Mouse (Mus musculus): ENCODE data around the gene Cyp2d10. TPM values are rescaled to one million over a fixed set of nuclear protein-coding genes. Genes with fewer than 3 reads are reported as not detected.

Cyp2d10 gene
- polyA plus RNA-seq, 1 experiment from 2014 or later: 2.6 TPM

DNA sequence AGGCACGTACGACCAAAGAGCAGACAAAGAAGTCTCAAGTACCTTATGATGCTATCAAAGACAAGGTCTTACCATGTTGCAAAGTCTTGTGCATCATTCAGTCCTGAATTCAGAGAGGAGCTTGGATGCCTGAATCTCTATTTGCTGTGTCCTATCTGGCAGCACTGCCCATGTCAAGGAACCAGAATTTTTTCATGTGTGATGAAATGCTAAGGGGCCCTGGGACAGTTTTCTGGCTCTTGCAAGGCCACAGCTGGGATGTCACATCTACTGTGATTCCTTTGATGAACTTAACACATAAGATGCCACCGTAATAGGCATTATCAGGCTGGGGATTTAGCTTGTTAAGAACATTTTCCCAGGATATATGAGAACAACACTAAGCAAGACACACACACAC lies 28.0 kb upstream of the Cyp2d10 start:
- H3K36me3 ChIP-seq (ENCODE audit: control insufficient read depth, insufficient read depth, low read length): no peaks in the 10 kb centered on the region
- H3K9ac ChIP-seq (ENCODE audit: low read length): no peak overlapping the region
- no peaks in the 10 kb centered on the region; the same call in 1 of the 2 replicates for H3K4me1 ChIP-seq (ENCODE audit: control insufficient read depth, insufficient read depth, low read length)
- WGBS: 74% methylated on average over 3 of the region's 3 CpGs
- H3K27ac ChIP-seq (ENCODE audit: low read length): no peak overlapping the region
- no peak for ATAC-seq (ENCODE audit: insufficient read depth, low FRiP score)
- no peak overlapping the region for H3K4me2 ChIP-seq (ENCODE audit: low read depth, low read length)
- H3K27me3 ChIP-seq (ENCODE audit: control insufficient read depth, insufficient read depth, low read length): no peaks in the 10 kb centered on the region
- peaks cover 3% of the 10 kb centered on the region; the same call in 1 of the 2 replicates for H3K9me3 ChIP-seq (replicated peaks; ENCODE audit: control insufficient read depth, low read length)
- H3K4me3 ChIP-seq (replicated peaks; ENCODE audit: low read length): no peak overlapping the region

DNA sequence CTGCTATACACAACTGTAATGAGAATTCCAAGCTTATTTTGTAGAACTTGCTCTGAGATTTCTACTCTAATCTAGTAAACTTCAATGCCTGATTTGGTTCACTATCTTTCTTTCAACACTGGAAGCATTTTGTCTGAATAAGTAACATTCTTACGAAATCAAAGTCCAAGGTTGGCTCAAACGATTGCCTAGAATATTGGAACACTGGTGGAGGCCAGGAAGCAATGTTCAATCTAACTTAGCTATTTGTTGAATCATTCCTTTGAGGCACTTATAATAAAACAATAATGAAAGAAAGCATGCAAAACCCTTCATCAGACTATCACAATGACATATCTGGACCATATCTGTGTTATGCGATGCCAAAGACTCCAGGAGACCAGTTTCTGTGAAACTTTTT lies 27.5 kb upstream of the Cyp2d10 start:
- H3K9me3 ChIP-seq (replicated peaks; ENCODE audit: control insufficient read depth, low read length): peaks cover 3% of the 10 kb centered on the region; the same call in 1 of the 2 replicates
- no peak overlapping the region for H3K4me2 ChIP-seq (ENCODE audit: low read depth, low read length)
- no peaks in the 10 kb centered on the region for H3K27me3 ChIP-seq (ENCODE audit: control insufficient read depth, insufficient read depth, low read length)
- no peak overlapping the region for H3K27ac ChIP-seq (ENCODE audit: low read length)
- H3K9ac ChIP-seq (ENCODE audit: low read length): no peak overlapping the region
- H3K36me3 ChIP-seq (ENCODE audit: control insufficient read depth, insufficient read depth, low read length): no peaks in the 10 kb centered on the region
- no peak overlapping the region for H3K4me3 ChIP-seq (replicated peaks; ENCODE audit: low read length)
- WGBS: 92% methylated on average over 3 of the region's 3 CpGs
- ATAC-seq (ENCODE audit: insufficient read depth, low FRiP score): no peak
- no peaks in the 10 kb centered on the region; the same call in 1 of the 2 replicates for H3K4me1 ChIP-seq (ENCODE audit: control insufficient read depth, insufficient read depth, low read length)

GRCm38 (mm10) chr15:82433621-82434020 lies 26.6 kb upstream of the Cyp2d10 start:
- Histone ChIP-seq H3K4me3 (replicated peaks; ENCODE audit: low read length) (no peak overlapping the region), H3K4me2 (ENCODE audit: low read depth, low read length) (no peak overlapping the region)
- 98% methylated on average over 3 of the region's 3 CpGs for WGBS

DNA sequence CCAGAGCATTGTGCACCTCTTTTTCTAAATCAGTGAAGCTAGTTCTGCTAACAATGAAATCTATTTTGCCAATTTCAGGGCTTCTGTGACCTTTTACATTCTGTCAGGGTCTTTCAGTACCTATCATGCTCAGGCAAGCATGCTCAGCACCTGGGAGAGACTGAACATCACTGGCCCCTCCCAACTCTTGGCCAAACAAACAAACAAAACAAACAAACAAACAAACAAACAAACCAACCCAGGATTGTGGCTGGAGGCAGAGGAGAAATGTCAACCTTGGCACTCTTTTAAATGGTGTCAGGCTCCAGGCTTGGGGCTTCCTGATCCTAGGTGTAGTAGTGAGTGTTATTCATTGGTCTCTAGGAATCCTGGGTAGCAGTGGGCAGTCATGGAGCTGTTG lies 26.1 kb upstream of the Cyp2d10 start, which contains the start of gene Cyp2d9:
Gene Cyp2d9 (plus strand): TSS at position 301 of the 400 bp plus-strand sequence.
- Histone ChIP-seq H3K4me3 (replicated peaks; ENCODE audit: low read length) (no peak within 1 kb of the TSS), H3K9ac (ENCODE audit: low read length) (no peak within 1 kb of the TSS), H3K27me3 (ENCODE audit: control insufficient read depth, insufficient read depth, low read length) (no peaks in the 10 kb centered on the region), H3K36me3 (ENCODE audit: control insufficient read depth, insufficient read depth, low read length) (no peaks in the 10 kb centered on the region), H3K4me1 (ENCODE audit: control insufficient read depth, insufficient read depth, low read length) (no peaks in the 10 kb centered on the region), H3K9me3 (replicated peaks; ENCODE audit: control insufficient read depth, low read length) (peaks cover 3% of the 10 kb centered on the region; the same call in 1 of the 2 replicates), H3K27ac (ENCODE audit: low read length) (no peak within 1 kb of the TSS), H3K4me2 (ENCODE audit: low read depth, low read length) (no peak within 1 kb of the TSS)
- ATAC-seq (ENCODE audit: insufficient read depth, low FRiP score): no peak

More at GRCm38 (mm10) chr15:82433621-82434020, 26.6 kb upstream of the Cyp2d10 start:
- peaks cover 3% of the 10 kb centered on the region; the same call in 1 of the 2 replicates for H3K9me3 ChIP-seq (replicated peaks; ENCODE audit: control insufficient read depth, low read length)
- H3K27me3 ChIP-seq (ENCODE audit: control insufficient read depth, insufficient read depth, low read length): no peaks in the 10 kb centered on the region
- H3K4me1 ChIP-seq (ENCODE audit: control insufficient read depth, insufficient read depth, low read length): no peaks in the 10 kb centered on the region; the same call in 1 of the 2 replicates
- no peak overlapping the region for H3K9ac ChIP-seq (ENCODE audit: low read length)
- no peak for ATAC-seq (ENCODE audit: insufficient read depth, low FRiP score)
- H3K27ac ChIP-seq (ENCODE audit: low read length): no peak overlapping the region
- H3K36me3 ChIP-seq (ENCODE audit: control insufficient read depth, insufficient read depth, low read length): no peaks in the 10 kb centered on the region

- Histone ChIP-seq H3K27me3 (ENCODE audit: control insufficient read depth, insufficient read depth, low read length) (no peaks in the 10 kb centered on the region), H3K36me3 (ENCODE audit: control insufficient read depth, insufficient read depth, low read length) (no peaks in the 10 kb centered on the region), H3K4me2 (ENCODE audit: low read depth, low read length) (no peak overlapping the region), H3K4me1 (ENCODE audit: control insufficient read depth, insufficient read depth, low read length) (no peaks in the 10 kb centered on the region), H3K9ac (ENCODE audit: low read length) (no peak overlapping the region), H3K9me3 (replicated peaks; ENCODE audit: control insufficient read depth, low read length) (no peaks in the 10 kb centered on the region), H3K27ac (ENCODE audit: low read length) (no peak overlapping the region), H3K4me3 (replicated peaks; ENCODE audit: low read length) (no peak overlapping the region)
- no peak for ATAC-seq (ENCODE audit: insufficient read depth, low FRiP score)
- WGBS: 65% methylated on average over 3 of the region's 3 CpGs
Measured at GRCm38 (mm10) chr15:82423471-82423870, 16.5 kb upstream of the Cyp2d10 start.

DNA sequence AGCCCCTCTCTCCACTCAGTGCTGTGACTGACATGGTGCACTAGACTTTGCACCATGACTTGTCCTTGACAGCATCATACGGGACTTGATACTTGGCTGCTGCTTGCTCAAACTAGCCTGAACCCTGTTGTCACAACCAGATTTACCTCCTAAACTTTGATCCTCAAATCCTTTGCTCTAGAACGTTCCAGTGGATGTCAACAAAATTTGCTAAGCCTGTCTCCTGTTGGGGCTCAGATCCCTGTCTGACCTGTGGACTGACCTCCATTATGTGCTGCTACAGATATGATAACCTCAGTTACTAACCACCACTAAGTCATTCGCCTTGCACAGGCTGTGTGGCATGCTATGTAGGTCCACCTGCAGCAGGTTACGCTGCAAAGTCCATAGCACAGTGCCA lies 15.9 kb upstream of the Cyp2d10 start:
- H3K9me3 ChIP-seq (replicated peaks; ENCODE audit: control insufficient read depth, low read length): no peaks in the 10 kb centered on the region
- H3K4me1 ChIP-seq (ENCODE audit: control insufficient read depth, insufficient read depth, low read length): no peaks in the 10 kb centered on the region
- WGBS: 68% methylated on average over 4 of the region's 4 CpGs
- no peak overlapping the region for H3K27ac ChIP-seq (ENCODE audit: low read length)
- H3K27me3 ChIP-seq (ENCODE audit: control insufficient read depth, insufficient read depth, low read length): no peaks in the 10 kb centered on the region
- no peak for ATAC-seq (ENCODE audit: insufficient read depth, low FRiP score)
- H3K9ac ChIP-seq (ENCODE audit: low read length): no peak overlapping the region
- no peaks in the 10 kb centered on the region for H3K36me3 ChIP-seq (ENCODE audit: control insufficient read depth, insufficient read depth, low read length)
- H3K4me2 ChIP-seq (ENCODE audit: low read depth, low read length): no peak overlapping the region
- no peak overlapping the region for H3K4me3 ChIP-seq (replicated peaks; ENCODE audit: low read length)

DNA sequence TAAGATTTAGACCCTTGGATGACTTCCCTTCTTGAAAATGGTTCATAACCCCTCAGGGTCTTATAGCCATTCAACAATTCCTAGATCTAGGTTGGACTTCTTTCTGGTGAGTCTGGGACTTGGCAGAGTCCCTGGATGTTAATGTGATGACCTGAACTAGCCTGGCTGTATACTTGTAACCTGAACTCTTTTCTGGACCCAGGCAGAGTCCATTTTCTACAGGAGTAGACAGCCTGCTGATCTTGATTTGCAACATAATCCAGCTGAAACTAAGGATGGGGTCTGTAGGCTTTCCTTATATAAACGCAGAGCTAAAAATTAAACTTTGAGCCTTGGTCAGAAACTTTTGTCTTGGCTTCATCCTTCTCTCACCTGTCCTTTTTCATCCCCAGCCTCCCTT lies 11.6 kb upstream of the Cyp2d10 start:
- Histone ChIP-seq H3K9ac (ENCODE audit: low read length) (no peak overlapping the region), H3K36me3 (ENCODE audit: control insufficient read depth, insufficient read depth, low read length) (no peaks in the 10 kb centered on the region), H3K4me2 (ENCODE audit: low read depth, low read length) (no peak overlapping the region), H3K27me3 (ENCODE audit: control insufficient read depth, insufficient read depth, low read length) (no peaks in the 10 kb centered on the region), H3K9me3 (replicated peaks; ENCODE audit: control insufficient read depth, low read length) (no peaks in the 10 kb centered on the region), H3K27ac (ENCODE audit: low read length) (no peak overlapping the region), H3K4me3 (replicated peaks; ENCODE audit: low read length) (no peak overlapping the region), H3K4me1 (ENCODE audit: control insufficient read depth, insufficient read depth, low read length) (no peaks in the 10 kb centered on the region)
- 71% methylated on average over 1 of the region's 1 CpGs for WGBS
- no peak for ATAC-seq (ENCODE audit: insufficient read depth, low FRiP score)

- Histone ChIP-seq H3K4me1 (ENCODE audit: control insufficient read depth, insufficient read depth, low read length) (no peaks in the 10 kb centered on the region), H3K4me2 (ENCODE audit: low read depth, low read length) (peak overlapping the region; percentile 17; the same call in 1 of the 2 replicates), H3K9ac (ENCODE audit: low read length) (peak overlapping the region; percentile 24), H3K9me3 (replicated peaks; ENCODE audit: control insufficient read depth, low read length) (no peaks in the 10 kb centered on the region), H3K4me3 (replicated peaks; ENCODE audit: low read length) (no peak overlapping the region), H3K27ac (ENCODE audit: low read length) (no peak overlapping the region), H3K36me3 (ENCODE audit: control insufficient read depth, insufficient read depth, low read length) (no peaks in the 10 kb centered on the region), H3K27me3 (ENCODE audit: control insufficient read depth, insufficient read depth, low read length) (no peaks in the 10 kb centered on the region)
- peak; percentile 93 for ATAC-seq (ENCODE audit: insufficient read depth, low FRiP score)
- 34% methylated on average over 16 of the region's 16 CpGs for WGBS
Measured at GRCm38 (mm10) chr15:82416797-82417789, 10.1 kb upstream of the Cyp2d10 start.

DNA sequence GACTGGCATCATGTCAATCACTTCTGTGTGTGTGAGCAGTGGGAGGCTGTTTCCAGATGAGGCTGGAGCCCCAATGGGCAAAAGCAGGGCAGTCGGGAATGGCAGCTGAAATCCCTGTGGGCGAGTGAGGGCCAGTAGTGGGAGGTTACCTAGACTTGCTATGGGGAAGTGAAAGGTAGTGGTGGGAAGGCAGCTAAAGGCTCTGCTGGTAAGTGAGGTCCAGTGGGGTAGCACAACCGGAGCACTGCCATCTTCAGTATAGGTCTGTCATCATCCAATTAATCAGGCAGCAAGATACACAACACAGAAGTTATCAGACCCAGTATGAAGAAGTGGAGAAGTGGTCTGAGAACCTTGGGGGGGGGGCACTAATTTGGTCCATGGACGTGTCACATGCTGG lies 541 bp upstream of the Cyp2d10 start:
- Histone ChIP-seq H3K27ac (ENCODE audit: low read length) (no peak overlapping the region), H3K36me3 (ENCODE audit: control insufficient read depth, insufficient read depth, low read length) (no peaks in the 10 kb centered on the region), H3K9ac (ENCODE audit: low read length) (no peak overlapping the region), H3K4me1 (ENCODE audit: control insufficient read depth, insufficient read depth, low read length) (no peaks in the 10 kb centered on the region), H3K4me3 (replicated peaks; ENCODE audit: low read length) (no peak overlapping the region), H3K27me3 (ENCODE audit: control insufficient read depth, insufficient read depth, low read length) (no peaks in the 10 kb centered on the region), H3K4me2 (ENCODE audit: low read depth, low read length) (no peak overlapping the region), H3K9me3 (replicated peaks; ENCODE audit: control insufficient read depth, low read length) (no peaks in the 10 kb centered on the region)
- no peak for ATAC-seq (ENCODE audit: insufficient read depth, low FRiP score)
- WGBS: 85% methylated on average over 4 of the region's 4 CpGs
